Mouse (Mus musculus) embryonic facial prominence, embryonic 12.5 days (tissue): ENCODE results near the gene Gm21988. TPM values are rescaled to one million over a fixed set of nuclear protein-coding genes. Genes with fewer than 3 reads are reported as not detected.

Source experiments
- ATAC-seq: fragments of 200-750 bp; cut with Nextera tagmentation; 2 replicates; pipeline ENCODE4 v1.8.0; 2017; ENCODE audit not compliant: insufficient number of reproducible peaks, insufficient read depth, low FRiP score, low TSS enrichment
- H3K27ac ChIP-seq: fragments of 300-500 bp; sonication (generic); 2 replicates; pipeline ENCODE4 v1.5.1; 2016; ENCODE audit warnings: mild to moderate bottlenecking
- H3K27me3 ChIP-seq: fragments of 300-500 bp; sonication (generic); 2 replicates; pipeline ENCODE4 v1.6.1; 2016; ENCODE audit warnings: mild to moderate bottlenecking, moderate library complexity
- H3K36me3 ChIP-seq: fragments of 300-500 bp; sonication (generic); 2 replicates; pipeline ENCODE4 v1.6.1; 2016; ENCODE audit warnings: mild to moderate bottlenecking
- H3K4me1 ChIP-seq: fragments of 300-500 bp; sonication (generic); 2 replicates; pipeline ENCODE4 v1.6.1; 2016
- H3K4me2 ChIP-seq: fragments of 300-500 bp; sonication (generic); replicated peaks from 2 replicates; pipeline ENCODE4 v1.6.1; 2016; ENCODE audit warnings: mild to moderate bottlenecking, moderate library complexity
- H3K4me3 ChIP-seq: fragments of 300-500 bp; sonication (generic); 2 replicates; pipeline ENCODE4 v1.5.1; 2016; ENCODE audit warnings: mild to moderate bottlenecking
- H3K9ac ChIP-seq: fragments of 300-500 bp; sonication (generic); 2 replicates; pipeline ENCODE4 v1.6.1; 2016; ENCODE audit warnings: mild to moderate bottlenecking, moderate library complexity
- H3K9me3 ChIP-seq: fragments of 300-500 bp; sonication (generic); 2 replicates; pipeline ENCODE4 v1.6.1; 2016; ENCODE audit warnings: mild to moderate bottlenecking, moderate library complexity
- WGBS: fragments of 180-500 bp; shearing (Covaris S2); methylation state at CpG from one replicate; pipeline ENCODE4 v1.1.7; 2016; 5-methylcytosine and 5-hydroxymethylcytosine counted together
- polyA plus RNA-seq: library from polyadenylated mRNA; unstranded; fragments of >200 nt; fragmentation: Nextera tagmentation; extraction: Ambion mirVana; gene quantifications from 2 replicates; pipeline ENCODE4 v1.2.1, GENCODE M21; 2016

Gene Gm21988
- polyA plus RNA-seq, 1 experiment from 2014 or later: 13.2 TPM

DNA sequence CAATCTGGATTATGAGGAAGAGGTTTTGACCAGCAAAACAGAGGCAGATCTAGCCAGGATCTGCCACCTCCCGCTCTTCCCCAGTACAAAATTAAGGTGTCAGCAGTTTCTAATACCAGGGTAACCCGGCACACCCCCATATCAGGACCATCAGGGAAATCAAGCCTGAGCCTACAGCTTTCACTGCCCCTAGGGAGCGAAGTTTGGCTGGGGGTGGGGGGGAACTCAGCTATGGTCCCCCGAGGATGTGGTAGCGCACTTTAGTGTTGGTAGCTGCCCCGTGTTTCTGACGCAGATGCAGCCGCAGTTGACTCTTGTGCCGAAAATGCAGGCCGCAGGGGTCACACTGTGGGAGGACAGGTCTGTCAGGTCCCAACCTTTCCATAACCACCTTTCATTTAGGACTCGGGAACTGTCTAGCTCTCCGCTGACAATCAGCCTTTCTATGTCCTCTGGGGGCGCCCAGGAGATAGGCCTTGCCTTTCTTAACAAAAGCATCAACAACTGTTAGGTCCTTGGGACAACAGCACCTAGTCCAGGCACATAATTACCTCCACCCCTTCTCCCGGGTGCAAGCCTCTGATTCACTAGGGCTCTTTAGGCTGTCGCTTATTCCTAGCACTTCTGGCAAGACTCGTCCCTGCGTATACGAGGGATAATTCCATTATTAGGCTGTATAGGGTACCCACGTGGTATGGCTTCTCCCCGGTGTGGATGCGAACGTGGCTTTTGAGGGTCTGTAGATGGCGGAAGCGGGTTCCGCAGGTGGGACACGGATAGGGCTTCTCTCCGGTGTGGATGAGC is 13.6 kb downstream of the Gm21988 start:
- H3K27me3 ChIP-seq: peaks cover 78% of the 10 kb centered on the region
- no peak for ATAC-seq
- H3K4me1 ChIP-seq: 0 out of 2 replicates have a peak, but pooled peaks cover 3% of the 10 kb centered on the region
- no peaks in the 10 kb centered on the region for H3K36me3 ChIP-seq
- H3K9ac ChIP-seq: no peak overlapping the region; the same call in 1 of the 2 replicates
- no peaks in the 10 kb centered on the region for H3K9me3 ChIP-seq
- peak overlapping the region; percentile 13 for H3K4me3 ChIP-seq
- no peak overlapping the region for H3K27ac ChIP-seq
- WGBS: 13% methylated on average over 27 of the region's 27 CpGs
- peak overlapping the region; percentile 35 for H3K4me2 ChIP-seq

DNA sequence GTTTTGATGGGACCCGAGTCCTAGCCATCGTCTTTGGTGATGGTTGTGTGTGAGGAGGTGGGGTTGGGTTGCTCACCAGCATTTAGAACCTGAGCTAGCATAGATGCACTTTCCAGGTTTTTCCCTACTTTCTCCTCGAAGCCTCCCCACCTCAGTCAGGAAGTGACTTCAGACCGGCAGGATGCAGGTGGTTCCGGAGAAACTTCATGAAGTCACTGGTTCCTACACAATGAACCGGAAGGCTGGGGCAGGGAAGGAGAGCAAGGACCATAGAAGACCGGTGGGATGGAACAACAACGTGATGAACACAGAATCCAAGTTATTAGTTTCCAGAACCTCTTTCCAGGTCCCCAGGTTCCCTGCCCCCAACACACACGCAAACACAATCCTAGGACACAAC is 15.9 kb downstream of the Gm21988 start:
- Histone ChIP-seq H3K27ac (no peak overlapping the region), H3K4me2 (no peak overlapping the region), H3K9ac (no peak overlapping the region), H3K4me3 (no peak overlapping the region), H3K36me3 (no peaks in the 10 kb centered on the region), H3K27me3 (peaks cover 68% of the 10 kb centered on the region), H3K9me3 (no peaks in the 10 kb centered on the region), H3K4me1 (peaks cover 18% of the 10 kb centered on the region; the same call in 1 of the 2 replicates)
- 85% methylated on average over 9 of the region's 9 CpGs for WGBS
- no peak for ATAC-seq

DNA sequence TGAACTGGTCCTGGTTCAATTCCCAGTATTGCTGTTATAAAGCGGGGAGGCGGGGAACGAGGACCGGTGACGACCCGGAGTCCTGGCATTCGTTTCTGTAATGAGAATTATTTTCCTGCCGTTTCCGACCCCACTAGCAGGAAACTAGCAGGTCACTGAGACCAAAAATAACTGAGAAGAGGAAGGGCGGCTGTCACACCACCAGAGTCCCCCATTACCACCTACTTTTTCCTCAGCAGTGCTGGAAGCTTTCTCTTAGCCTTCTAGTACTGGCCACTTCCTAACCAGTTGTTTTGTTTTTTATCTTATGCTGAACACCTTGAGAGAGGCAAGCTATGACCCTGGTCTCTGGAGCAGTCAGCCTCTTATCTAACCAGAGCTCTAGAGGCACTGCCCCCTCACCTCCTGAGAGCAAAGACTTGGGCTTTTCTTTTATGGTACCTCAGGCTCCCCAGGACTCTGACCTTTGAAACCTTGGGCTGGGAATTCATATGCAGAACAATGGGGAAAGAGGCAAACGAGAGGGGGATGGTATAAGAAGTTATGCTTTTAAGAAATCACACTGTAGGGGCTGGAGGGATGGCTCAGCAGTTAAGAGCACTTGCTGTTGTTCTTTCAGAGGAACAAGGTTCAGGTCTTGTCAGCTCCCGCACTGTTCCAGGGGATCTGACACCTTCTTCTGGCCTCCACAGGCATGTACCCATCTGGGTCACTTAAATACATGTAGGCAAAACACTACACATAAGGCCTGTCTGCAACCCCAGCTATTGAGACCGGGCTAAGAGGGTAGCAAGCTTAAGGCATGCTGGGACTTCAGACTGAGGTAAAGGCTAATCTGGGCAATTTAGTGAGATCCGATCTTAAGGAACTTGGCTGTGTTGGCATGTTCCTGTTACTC is 17.8 kb downstream of the Gm21988 start:
- Histone ChIP-seq H3K27me3 (peaks cover 62% of the 10 kb centered on the region), H3K36me3 (peaks cover 4% of the 10 kb centered on the region; the same call in 1 of the 2 replicates), H3K9me3 (no peaks in the 10 kb centered on the region), H3K4me3 (peak overlapping the region; percentile 46), H3K27ac (peak overlapping the region; percentile 64; the same call in 1 of the 2 replicates), H3K9ac (peak overlapping the region; percentile 47), H3K4me2 (peak overlapping the region; percentile 65), H3K4me1 (peaks cover 22% of the 10 kb centered on the region; the same call in 1 of the 2 replicates)
- WGBS: 9% methylated on average over 14 of the region's 14 CpGs
- ATAC-seq: no peak

DNA sequence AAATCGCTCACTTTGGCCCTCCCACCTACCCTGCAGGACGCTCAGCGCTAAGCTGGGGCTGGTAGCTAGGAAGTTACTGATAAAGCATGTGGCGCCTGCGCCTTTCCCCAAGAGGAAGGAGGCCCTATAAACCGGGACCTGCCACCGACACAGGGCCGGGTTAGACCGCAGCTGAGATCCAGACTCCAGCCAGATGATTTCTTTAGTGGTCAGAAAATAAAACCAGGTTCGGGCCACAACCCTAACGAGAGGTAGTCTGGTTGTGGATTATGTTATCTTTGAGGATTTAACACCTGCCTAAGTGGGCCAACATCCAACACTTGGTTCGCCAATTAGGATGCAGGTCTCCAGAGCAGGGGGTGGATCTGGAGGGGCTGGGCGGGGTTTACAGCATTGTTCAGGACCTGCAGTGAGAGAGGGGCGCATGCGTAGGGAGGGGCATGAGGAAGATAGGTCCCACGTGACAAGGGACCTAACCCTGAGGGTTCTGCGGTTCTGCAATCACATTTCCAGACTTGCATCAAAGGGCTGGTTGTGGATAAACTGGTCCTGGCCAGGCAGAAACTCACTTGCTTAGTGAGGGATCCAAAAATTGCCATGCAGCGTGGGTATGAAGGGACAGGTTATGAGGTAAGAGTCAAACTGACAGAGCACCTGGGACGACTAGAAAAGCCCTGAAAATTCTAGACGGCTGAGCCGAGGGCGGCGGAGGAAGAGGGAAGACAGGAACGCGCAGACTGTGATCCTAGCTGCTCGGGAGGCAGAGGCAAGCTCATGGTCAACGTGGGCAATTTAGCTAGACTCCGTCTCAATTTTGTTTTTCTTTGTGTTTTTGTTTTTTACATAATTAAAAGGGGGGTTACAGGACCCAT is 18.7 kb downstream of the Gm21988 start, which contains the start of gene Slc16a13:
Slc16a13 (minus strand) TSS at position 334 of the 872 bp plus-strand sequence.
- H3K4me1 ChIP-seq: peaks cover 22% of the 10 kb centered on the region; the same call in 1 of the 2 replicates
- WGBS: under 1% methylated on average over 28 of the region's 28 CpGs

DNA sequence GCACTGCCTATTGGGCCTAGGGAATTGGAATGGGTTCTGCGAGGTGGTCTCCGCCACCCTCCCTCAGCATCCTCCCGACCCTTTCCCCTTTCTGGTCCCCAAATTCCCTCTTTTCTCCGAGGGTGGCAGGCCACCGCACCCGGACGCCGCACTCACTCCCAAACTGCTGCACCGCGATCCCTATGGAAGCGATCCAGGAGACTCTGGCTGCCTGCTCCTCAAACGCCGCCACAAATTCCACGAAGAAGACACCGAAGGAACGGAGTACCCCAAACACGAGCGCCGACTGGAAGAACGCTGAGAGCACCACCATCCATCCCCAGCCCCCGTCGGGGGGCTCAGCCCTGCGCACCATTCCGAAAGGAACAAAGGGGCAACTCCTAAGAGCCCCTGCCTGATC is 19.3 kb downstream of the Gm21988 start:
- Histone ChIP-seq H3K9ac (peak overlapping the region; percentile 67), H3K4me1 (peaks cover 26% of the 10 kb centered on the region; the same call in 1 of the 2 replicates), H3K9me3 (no peaks in the 10 kb centered on the region), H3K4me3 (peak overlapping the region; percentile 46), H3K4me2 (peak overlapping the region; percentile 65), H3K27me3 (peaks cover 62% of the 10 kb centered on the region), H3K36me3 (peaks cover 6% of the 10 kb centered on the region; the same call in 1 of the 2 replicates), H3K27ac (peak overlapping the region; percentile 65)
- WGBS: 2% methylated on average over 24 of the region's 24 CpGs
- no peak for ATAC-seq

More for the DNA sequence above, 18.7 kb downstream of the Gm21988 start, which contains the start of gene Slc16a13:
- Histone ChIP-seq H3K4me3 (peak within 1 kb of the TSS; percentile 46), H3K4me2 (peak within 1 kb of the TSS; percentile 65), H3K27ac (peak within 1 kb of the TSS; percentile 65), H3K9ac (peak within 1 kb of the TSS; percentile 67), H3K36me3 (peaks cover 6% of the 10 kb centered on the region; the same call in 1 of the 2 replicates), H3K27me3 (peaks cover 62% of the 10 kb centered on the region), H3K9me3 (no peaks in the 10 kb centered on the region)
- peak; percentile 85 for ATAC-seq

DNA sequence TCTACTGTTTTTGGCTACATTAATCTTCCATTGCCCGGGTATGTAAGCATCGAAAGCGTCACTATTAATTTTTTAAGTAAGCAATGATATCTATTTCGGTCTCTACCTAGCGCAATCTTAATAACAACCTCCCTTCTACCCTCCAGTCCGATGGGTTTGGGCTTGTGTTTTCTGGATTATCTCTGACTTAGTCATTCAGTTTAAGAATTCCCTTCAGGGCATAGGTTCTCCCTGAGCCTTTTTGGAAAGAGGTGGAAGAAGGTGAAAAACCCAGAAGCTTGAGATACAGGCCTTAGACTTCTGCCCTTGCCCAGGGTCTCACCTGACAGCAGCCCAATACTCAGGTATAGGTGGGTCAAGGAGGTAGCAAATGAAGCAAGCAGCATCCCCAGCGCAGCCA is 19.8 kb downstream of the Gm21988 start:
- H3K27me3 ChIP-seq: peaks cover 62% of the 10 kb centered on the region
- peak overlapping the region; percentile 65 for H3K4me2 ChIP-seq
- 59% methylated on average over 7 of the region's 7 CpGs for WGBS
- peak overlapping the region; percentile 65; the same call in 1 of the 2 replicates for H3K27ac ChIP-seq
- ATAC-seq: no peak
- H3K4me3 ChIP-seq: peak overlapping the region; percentile 46
- no peaks in the 10 kb centered on the region for H3K9me3 ChIP-seq
- H3K36me3 ChIP-seq: peaks cover 6% of the 10 kb centered on the region; the same call in 1 of the 2 replicates
- H3K9ac ChIP-seq: peak overlapping the region; percentile 67
- peaks cover 29% of the 10 kb centered on the region for H3K4me1 ChIP-seq

DNA sequence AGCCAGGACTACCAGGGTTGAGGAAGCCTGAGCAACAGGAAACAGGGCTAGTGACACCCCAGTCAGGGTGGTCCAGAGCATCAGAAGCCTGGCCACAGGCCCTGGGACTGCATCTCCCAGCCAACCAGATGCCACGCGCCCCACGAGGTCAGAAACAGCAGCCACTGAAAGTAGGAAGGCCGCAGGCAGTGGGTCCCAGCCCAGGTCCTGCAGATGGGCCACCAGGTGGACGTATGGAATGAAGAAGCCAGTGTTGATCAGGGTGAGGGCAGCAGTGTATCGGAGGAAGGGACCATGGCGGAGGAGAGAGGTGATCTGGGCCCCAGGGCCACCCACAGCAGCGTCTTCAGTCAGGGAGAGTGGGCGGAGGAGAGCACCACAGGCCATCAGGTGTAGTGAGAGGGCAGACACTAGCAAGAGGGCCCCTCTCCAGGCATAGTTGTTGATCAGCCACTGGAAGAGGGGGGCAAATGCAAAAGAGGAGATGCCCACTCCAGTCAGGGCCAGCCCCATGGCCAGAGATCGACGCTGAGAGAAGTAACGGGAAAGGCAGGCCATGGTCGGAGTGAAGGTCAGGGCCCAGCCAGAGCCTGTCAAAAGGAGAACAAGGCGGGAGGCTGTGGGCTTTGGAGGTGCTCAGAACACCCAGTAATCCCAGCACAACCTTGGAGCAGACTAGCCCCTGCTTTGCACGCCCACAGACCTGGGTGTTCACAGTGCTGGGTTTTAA is 20.7 kb downstream of the Gm21988 start:
- Histone ChIP-seq H3K36me3 (peaks cover 6% of the 10 kb centered on the region; the same call in 1 of the 2 replicates), H3K4me2 (peak overlapping the region; percentile 65), H3K4me1 (peaks cover 39% of the 10 kb centered on the region), H3K4me3 (no peak overlapping the region), H3K9ac (peak overlapping the region; percentile 36; the same call in 1 of the 2 replicates), H3K27me3 (peaks cover 62% of the 10 kb centered on the region), H3K9me3 (no peaks in the 10 kb centered on the region), H3K27ac (no peak overlapping the region)
- ATAC-seq: no peak
- WGBS: 85% methylated on average over 15 of the region's 15 CpGs

DNA sequence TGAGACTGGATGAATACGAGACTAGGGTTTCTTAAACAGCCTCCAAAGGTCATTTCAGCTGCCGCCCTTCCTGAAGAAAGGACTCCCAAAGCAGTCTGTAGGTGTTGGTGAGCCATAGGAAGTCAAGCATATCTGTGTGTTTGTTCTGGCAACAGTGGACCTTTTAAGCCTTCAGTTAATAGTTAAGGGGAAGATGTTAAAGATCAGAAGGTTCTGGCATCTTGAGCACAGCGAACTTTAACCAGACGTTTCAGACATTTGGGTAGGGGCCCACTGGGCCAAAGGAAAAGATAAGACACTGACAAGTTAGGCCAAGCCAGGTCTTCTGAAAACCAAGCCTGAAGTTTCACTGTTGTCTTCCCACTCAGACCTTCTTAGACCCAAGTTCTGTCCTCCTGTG is 21.6 kb downstream of the Gm21988 start:
- WGBS: 86% methylated on average over 4 of the region's 4 CpGs
- Histone ChIP-seq H3K36me3 (peaks cover 6% of the 10 kb centered on the region; the same call in 1 of the 2 replicates), H3K9ac (no peak overlapping the region), H3K27ac (no peak overlapping the region), H3K9me3 (no peaks in the 10 kb centered on the region), H3K4me2 (no peak overlapping the region), H3K4me1 (peaks cover 42% of the 10 kb centered on the region), H3K27me3 (peaks cover 65% of the 10 kb centered on the region), H3K4me3 (no peak overlapping the region)
- ATAC-seq: no peak

DNA sequence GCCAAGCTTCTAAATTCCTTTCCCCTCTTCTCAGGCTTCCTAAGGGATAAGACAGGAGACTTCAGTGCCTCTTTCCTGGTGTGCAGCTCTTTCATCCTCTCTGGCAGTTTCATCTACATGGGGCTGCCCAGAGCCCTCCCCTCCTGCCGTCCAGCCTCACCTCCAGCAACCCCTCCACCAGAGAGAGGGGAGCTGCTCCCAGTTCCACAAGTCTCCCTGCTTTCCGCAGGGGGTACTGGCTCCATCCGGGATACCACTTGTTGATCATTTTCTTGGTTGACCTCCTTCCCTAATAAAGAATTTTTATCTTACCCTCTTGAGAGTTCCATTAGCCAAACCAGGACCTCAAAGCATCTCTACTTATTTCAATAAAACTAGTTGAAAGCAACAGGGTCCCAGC is 23.5 kb downstream of the Gm21988 start:
- Histone ChIP-seq H3K36me3 (peaks cover 6% of the 10 kb centered on the region; the same call in 1 of the 2 replicates), H3K9ac (no peak overlapping the region), H3K4me1 (peaks cover 39% of the 10 kb centered on the region), H3K4me2 (no peak overlapping the region), H3K27me3 (peaks cover 68% of the 10 kb centered on the region), H3K4me3 (no peak overlapping the region), H3K27ac (no peak overlapping the region), H3K9me3 (no peaks in the 10 kb centered on the region)
- 49% methylated on average over 3 of the region's 3 CpGs for WGBS
- ATAC-seq: no peak

DNA sequence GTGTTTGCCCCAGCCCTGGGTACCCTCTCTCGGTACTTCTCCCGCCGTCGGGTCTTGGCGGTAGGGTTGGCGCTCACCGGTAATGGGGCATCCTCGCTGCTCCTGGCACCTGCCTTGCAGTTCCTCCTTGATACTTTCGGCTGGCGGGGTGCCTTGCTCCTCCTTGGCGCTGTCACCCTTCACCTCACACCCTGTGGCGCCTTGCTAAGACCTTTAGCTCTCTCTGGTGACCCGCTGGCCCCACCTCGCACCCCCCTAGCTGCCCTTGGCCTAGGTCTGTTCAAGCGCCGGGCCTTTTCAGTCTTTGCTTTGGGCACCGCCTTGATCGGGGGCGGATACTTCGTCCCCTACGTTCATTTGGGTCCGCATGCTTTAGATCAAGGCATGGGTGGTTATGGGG is 24.3 kb downstream of the Gm21988 start:
- WGBS: 8% methylated on average over 22 of the region's 22 CpGs
- Histone ChIP-seq H3K4me2 (peak overlapping the region; percentile 58; the same call in 1 of the 2 replicates), H3K36me3 (peaks cover 6% of the 10 kb centered on the region; the same call in 1 of the 2 replicates), H3K4me3 (0 out of 2 replicates have a peak overlapping the region, but pooled peaks have one; percentile 37), H3K4me1 (peaks cover 39% of the 10 kb centered on the region), H3K27ac (no peak overlapping the region), H3K9me3 (no peaks in the 10 kb centered on the region), H3K27me3 (peaks cover 70% of the 10 kb centered on the region), H3K9ac (no peak overlapping the region)
- no peak for ATAC-seq
